Mouse (Mus musculus) CD8-positive naive resting alpha-beta T cell, adult 57 days (primary cell): Measurements from ENCODE around the gene Slc25a34. TPM values are rescaled to one million over a fixed set of nuclear protein-coding genes. Genes with fewer than 3 reads are reported as not detected.

Experiments used
- total RNA-seq: library from RNA; stranded (reverse); gene quantifications from one replicate; pipeline ENCODE4 v1.2.4, GENCODE M21; 2023

The Slc25a34 gene
- total RNA-seq = not detected

GRCm38 (mm10) chr4:141623666-141624065, at the start of gene Slc25a34:
Slc25a34 (minus strand) TSS chr4:141623821.

GRCm38 (mm10) chr4:141664799-141665198, 41.2 kb upstream of the Slc25a34 start, which contains the start of gene Plekhm2:
Plekhm2 (minus strand) TSS chr4:141664899.

GRCm38 (mm10) chr4:141618565-141619243, 4.9 kb downstream of the Slc25a34 start, which contains the start of gene Tmem82:
Tmem82 (minus strand) TSS chr4:141618633.

GRCm38 (mm10) chr4:141605861-141606260, 17.8 kb downstream of the Slc25a34 start, which contains the start of gene Fblim1:
Fblim1 (minus strand) TSS chr4:141606096.

Other genes starting within 250 kb of the Slc25a34 start
- not detected for gene Clcnka, start 225.1 kb downstream of the Slc25a34 start, total RNA-seq
- gene Clcnkb, start 207.8 kb downstream of the Slc25a34 start, total RNA-seq = not detected
- gene Hspb7, start 203.0 kb downstream of the Slc25a34 start, total RNA-seq = not detected
- gene Srarp, start 187.7 kb downstream of the Slc25a34 start, total RNA-seq = not detected
- 40.0 TPM for gene Zbtb17, start 179.2 kb downstream of the Slc25a34 start, total RNA-seq
- 55.5 TPM for gene Spen, start 85.2 kb downstream of the Slc25a34 start, total RNA-seq
- not detected for gene Fblim1, start 17.7 kb downstream of the Slc25a34 start, total RNA-seq
- 0.34 TPM for gene Tmem82, start 5.2 kb downstream of the Slc25a34 start, total RNA-seq
- gene Plekhm2, start 41.1 kb upstream of the Slc25a34 start, total RNA-seq = 35.0 TPM
- 6.6 TPM for gene Rsc1a1, start 61.8 kb upstream of the Slc25a34 start, total RNA-seq
- 34.0 TPM for gene Ddi2, start 99.6 kb upstream of the Slc25a34 start, total RNA-seq
- gene Agmat, start 122.9 kb upstream of the Slc25a34 start, total RNA-seq = not detected
- 10.9 TPM for gene Dnajc16, start 167.1 kb upstream of the Slc25a34 start, total RNA-seq
- gene Casp9, start 169.8 kb upstream of the Slc25a34 start, total RNA-seq = 9.9 TPM
- 15.7 TPM for gene Cela2a, start 202.3 kb upstream of the Slc25a34 start, total RNA-seq
- gene Ctrc, start 222.5 kb upstream of the Slc25a34 start, total RNA-seq = 1.2 TPM